Mouse (Mus musculus): ENCODE results near the gene Rita1. TPM values are rescaled to one million over a fixed set of nuclear protein-coding genes. Genes with fewer than 3 reads are reported as not detected.

Rita1 gene
- total RNA-seq, 2 experiments from 2014 or later: 24.1 to 27.3 TPM

DNA sequence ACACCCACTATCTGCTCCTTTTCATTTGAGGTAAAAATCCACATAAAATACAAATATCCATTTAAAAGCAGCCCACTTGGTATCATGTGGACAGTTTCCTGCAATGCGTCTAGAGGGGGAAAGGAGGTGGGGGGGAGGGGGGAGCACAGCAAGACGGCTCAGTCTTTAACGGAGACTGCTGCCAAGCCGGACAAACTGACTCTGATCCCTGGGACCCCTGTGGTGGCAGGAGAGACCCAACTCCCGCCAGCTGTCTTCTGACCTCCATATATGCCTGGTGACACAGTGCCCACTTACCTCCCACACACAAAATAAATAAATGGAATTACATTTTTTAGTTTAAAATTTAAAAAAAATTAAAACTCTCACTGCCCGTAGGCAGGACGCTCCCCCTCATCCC lies 8.9 kb downstream of the Rita1 start:
- no peak for DNase-seq (ENCODE audit: low spot score in 2 of 2)

- no peak for DNase-seq (ENCODE audit: low spot score in 2 of 2)
Observed at GRCm38 (mm10) chr5:120602210-120602609, 10.2 kb downstream of the Rita1 start.

DNA sequence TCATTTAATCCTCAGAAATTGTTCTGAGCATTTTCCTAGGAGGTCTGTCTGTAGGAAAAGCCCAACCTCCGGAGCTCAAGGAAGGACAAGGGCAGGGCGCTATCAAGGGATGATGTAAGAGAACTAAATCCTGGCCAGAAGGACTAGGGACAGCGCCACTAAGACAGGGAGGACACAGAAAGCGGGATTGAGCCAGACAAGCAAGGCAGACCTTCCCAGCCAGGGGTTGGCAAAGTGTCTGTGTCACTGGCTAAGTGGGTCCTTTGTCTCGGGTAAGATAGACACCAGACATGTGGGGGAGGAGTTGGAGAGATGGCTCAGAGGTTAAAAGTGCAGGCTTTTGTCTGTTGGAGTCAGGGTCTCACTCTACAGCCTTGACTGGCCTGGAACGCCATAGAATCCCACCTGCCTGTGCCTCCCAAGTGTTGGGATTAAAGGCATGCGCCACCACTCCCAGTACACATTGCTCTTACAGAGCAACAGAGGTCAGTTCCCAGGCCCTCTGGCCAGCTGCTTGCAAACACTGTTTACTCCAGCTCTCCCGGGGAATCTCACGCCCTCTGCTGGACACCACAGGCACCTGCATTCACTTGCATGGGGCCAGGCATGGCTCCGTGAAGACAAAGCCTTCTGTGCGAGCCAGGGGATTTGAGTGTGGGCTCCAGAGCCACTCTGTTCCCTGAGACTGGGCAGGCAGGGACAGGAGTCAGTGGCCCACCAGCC lies 11.3 kb downstream of the Rita1 start:
- peak in 1 of 2 experiments; percentile 47 for DNase-seq (ENCODE audit: low spot score in 2 of 2)

DNA sequence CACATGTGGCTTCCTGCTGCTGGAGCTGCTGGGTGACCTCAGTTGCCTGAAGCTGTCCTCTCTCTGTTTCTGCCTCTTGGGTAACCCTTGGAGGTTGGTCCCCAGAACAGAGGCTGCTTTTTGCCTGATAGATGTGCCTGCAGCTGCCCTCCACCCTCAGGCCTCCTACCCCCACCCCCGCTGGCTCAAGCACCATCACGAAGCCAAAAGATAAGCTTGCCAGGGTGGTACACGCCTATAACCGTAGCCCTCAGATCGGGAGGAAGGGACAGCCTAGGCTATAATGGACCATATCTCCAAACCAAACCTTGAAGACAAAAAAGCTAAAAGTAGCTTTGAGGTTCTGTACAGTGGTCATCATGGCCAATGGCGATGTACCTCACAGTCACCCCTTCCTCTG lies 12.8 kb downstream of the Rita1 start:
- no peak for DNase-seq (ENCODE audit: low spot score in 2 of 2)

DNA sequence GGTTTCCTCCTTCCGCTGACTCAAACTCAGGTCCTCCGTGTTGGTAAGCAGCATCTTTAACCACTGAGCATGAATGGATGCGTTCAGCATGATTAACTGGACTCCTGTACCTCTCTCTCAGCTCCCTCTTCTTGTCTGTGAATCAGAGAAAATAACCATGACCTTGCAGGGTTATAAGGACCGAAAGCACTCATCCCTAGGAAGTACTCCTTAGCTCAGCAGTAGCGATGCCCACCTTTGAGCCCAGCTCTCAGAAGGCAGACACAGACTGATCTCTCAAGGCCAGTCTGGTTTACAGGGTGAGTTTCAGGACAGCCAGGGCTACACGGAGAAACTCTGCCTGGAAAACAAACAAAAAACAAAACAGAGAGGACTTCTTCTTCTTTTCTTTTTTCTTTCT lies 17.9 kb downstream of the Rita1 start:
- no peak for DNase-seq (ENCODE audit: low spot score in 2 of 2)

DNA sequence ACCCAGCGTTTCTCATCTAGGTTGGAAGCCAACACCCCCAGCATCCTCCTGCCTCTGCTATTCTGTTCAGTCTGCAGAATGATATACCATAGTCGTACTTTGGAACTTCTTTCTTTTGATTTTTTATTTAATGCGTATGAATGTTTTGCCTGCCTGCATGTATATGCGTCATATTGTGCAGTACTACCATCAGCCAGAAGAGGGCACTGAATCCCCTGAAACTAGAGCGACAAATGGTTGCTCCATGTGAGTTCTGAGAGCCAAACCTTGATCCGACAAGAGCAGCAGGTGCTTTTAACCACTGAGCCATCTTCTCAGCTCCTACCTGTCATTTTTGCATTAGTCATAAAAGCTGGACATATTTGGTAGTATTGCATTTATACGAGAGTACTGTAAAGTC lies 20.2 kb downstream of the Rita1 start:
- DNase-seq (ENCODE audit: low spot score in 2 of 2): no peak

- peak in 1 of 2 experiments; percentile 36 for DNase-seq (ENCODE audit: low spot score in 2 of 2)
Observed at GRCm38 (mm10) chr5:120590356-120591010, 21.9 kb downstream of the Rita1 start.

DNA sequence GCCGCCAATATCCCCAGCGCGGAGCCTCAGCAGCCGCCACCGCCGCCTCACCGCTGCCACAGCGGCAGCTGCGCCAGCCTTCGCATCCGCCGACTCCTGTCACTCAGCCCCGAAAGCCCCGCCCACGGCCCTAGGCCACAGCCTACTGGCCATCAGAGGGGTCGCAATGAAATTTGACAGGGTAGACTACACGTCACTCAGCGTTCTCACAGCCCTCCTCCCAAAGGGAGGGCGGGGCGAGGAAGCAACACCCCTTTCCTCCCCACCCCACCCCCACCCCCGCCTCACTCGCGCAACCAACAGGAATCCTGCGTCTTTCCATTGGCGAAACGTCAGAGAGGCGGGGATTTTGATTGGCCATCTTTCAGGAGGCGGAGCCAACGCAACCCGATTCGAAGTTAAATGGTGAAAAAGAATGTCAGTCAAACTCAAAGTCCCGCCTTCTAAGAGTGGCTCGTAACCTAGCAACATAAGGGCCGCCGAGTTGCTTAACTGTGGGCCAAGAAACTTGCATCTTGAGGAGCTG lies 23.8 kb downstream of the Rita1 start, which contains the start of the genes Tpcn1 and Iqcd:
Gene Tpcn1 (minus strand): TSS at position 105 of the 526 bp plus-strand sequence.
Gene Iqcd (plus strand): TSS at position 448 of the 526 bp plus-strand sequence.
- peak; percentile 99 for DNase-seq (ENCODE audit: low spot score in 2 of 2)

- no peak for DNase-seq (ENCODE audit: low spot score in 2 of 2)
Observed at GRCm38 (mm10) chr5:120587940-120588568, 24.3 kb downstream of the Rita1 start.

GRCm38 (mm10) chr5:120587616-120587926 lies 24.8 kb downstream of the Rita1 start:
- no peak for DNase-seq (ENCODE audit: low spot score in 2 of 2)

GRCm38 (mm10) chr5:120586741-120587615 lies 25.4 kb downstream of the Rita1 start:
- peak in 1 of 2 experiments; percentile 50 for DNase-seq (ENCODE audit: low spot score in 2 of 2)

GRCm38 (mm10) chr5:120584968-120585367 lies 27.4 kb downstream of the Rita1 start:
- DNase-seq (ENCODE audit: low spot score in 2 of 2): no peak

GRCm38 (mm10) chr5:120583511-120583910 lies 28.9 kb downstream of the Rita1 start:
- DNase-seq (ENCODE audit: low spot score in 2 of 2): no peak

DNA sequence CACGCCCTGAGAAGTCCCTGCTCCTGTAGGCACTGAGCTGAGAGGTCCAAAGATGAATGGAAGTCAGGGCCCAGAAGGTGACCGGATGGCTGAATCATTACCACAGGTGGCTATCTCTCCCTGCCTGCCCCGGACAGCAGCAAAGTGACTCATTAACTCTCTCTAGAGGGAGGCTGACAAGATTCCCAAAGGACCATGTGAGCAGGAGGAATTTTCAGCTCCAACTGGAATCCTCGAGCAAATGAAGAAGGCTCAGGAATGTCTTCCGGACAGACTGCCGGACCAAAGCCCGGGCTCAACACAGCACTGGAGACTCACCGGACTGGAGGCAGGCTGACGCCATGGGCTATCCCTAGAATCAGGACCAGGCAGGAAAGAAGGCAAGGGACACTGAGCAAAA lies 30.4 kb downstream of the Rita1 start:
- no peak for DNase-seq (ENCODE audit: low spot score in 2 of 2)

DNA sequence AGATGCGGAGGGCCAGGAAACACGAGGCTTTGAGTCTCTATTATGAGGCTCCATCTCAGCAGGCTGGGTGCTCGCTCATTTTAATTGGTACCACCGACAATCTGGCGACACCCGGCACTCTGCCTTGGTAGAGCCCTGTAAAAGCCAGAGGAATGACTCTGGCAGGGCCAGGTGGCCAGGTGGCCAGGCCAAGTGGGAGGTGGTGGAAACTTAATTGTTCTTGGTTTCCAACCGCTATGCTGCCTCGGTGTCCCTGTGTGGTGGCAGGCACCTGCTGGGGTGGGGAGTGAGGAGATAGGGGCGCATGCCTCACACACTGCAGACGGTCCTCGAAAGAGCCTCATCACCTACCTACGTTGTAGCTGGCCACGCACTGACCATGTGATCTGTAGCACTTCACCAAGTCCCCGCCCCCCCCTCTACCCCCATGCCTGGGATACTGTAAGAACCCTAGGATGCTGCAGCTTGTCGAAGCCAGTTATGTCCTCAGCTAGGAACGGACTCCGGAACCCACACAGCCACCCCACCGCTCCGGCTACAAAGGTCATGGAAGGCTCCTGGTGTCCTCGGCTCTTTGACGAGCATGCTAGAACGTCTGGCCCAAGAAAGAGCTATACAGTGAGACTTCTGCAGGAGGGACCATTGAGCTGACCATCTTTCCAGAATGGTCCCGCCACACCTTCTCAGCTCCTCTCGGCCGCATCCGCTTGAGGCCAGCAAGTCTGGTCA lies 32.3 kb downstream of the Rita1 start:
- DNase-seq (ENCODE audit: low spot score in 2 of 2): peak in 1 of 2 experiments; percentile 54

DNA sequence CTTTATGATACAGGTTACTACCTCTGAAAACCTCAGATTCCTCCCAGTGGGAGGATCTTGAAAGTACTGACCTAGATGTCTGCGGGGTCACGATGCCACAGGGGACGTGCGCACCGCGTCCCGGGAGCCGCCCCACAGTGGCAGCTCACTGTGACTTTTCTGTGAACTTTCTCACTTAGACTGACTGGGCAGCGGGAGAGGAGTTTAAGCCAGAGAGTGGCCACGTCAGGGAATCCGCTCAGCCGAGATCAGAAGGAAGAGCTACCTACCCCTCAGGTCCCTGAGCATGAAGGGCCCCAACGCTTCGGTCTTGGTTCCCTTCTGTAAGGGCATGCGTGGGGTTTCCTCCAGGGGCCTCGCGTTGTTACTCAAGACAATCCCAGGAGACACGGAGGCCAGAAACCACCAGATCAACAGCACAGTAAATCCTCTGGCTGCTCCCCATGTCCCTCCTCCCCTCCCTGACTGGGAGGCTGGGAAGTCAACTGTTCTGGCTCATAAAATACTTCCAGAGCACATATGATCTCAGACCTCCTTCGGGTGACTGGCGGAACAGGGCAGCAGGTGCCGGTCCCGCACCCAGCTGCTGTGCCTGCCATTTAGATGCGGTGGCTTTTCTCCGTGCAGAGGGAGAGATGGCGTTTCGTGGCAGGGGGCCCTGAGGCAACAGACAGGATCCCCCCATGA lies 33.0 kb downstream of the Rita1 start:
- DNase-seq (ENCODE audit: low spot score in 2 of 2): no peak

- DNase-seq (ENCODE audit: low spot score in 2 of 2): no peak
Observed at GRCm38 (mm10) chr5:120578504-120579081, 33.8 kb downstream of the Rita1 start.

GRCm38 (mm10) chr5:120577935-120578441 lies 34.4 kb downstream of the Rita1 start:
- no peak for DNase-seq (ENCODE audit: low spot score in 2 of 2)

GRCm38 (mm10) chr5:120576781-120577301 lies 35.5 kb downstream of the Rita1 start:
- no peak for DNase-seq (ENCODE audit: low spot score in 2 of 2)

Measured in layer of hippocampus, postnatal 10 days (tissue).